Mouse (Mus musculus) forebrain, embryonic 14.5 days (tissue): Measurements from ENCODE around the gene Atp6ap1. TPM values are rescaled to one million over a fixed set of nuclear protein-coding genes. Genes with fewer than 3 reads are reported as not detected.

Experiments
- ATAC-seq: fragments of 200-750 bp; cut with Nextera tagmentation; 2 replicates; pipeline ENCODE4 v1.8.0; 2017; ENCODE audit warnings: mild to moderate bottlenecking, moderate library complexity
- DNase-seq: peaks from one replicate; pipeline ENCODE4 v3.0.0-alpha.2; 2015; ENCODE audit warnings: low spot score
- H3K27ac ChIP-seq: fragments of 300-500 bp; sonication (generic); 2 replicates; pipeline ENCODE4 v1.5.1; 2014; ENCODE audit warnings: low read depth, mild to moderate bottlenecking, control low read depth, low read length, moderate library complexity
- H3K27me3 ChIP-seq: fragments of 300-500 bp; sonication (generic); replicated peaks from 2 replicates; pipeline ENCODE4 v1.6.1; 2014; ENCODE audit warnings: low read length, control low read depth, mixed read lengths; ENCODE audit not compliant: control insufficient read depth, insufficient read depth
- H3K36me3 ChIP-seq: fragments of 300-500 bp; sonication (generic); 2 replicates; pipeline ENCODE4 v1.6.1; 2014; ENCODE audit warnings: low read length, control low read depth; ENCODE audit not compliant: control insufficient read depth, insufficient read depth
- H3K4me1 ChIP-seq: fragments of 300-500 bp; sonication (generic); 2 replicates; pipeline ENCODE4 v1.6.1; 2014; ENCODE audit warnings: antibody characterized with exemption, low read length, control low read depth; ENCODE audit not compliant: control insufficient read depth, insufficient read depth
- H3K4me2 ChIP-seq: fragments of 300-500 bp; sonication (generic); 2 replicates; pipeline ENCODE4 v1.6.1; 2014; ENCODE audit warnings: mild to moderate bottlenecking, control low read depth, low read length
- H3K4me3 ChIP-seq: fragments of 300-500 bp; sonication (generic); 2 replicates; pipeline ENCODE4 v1.5.1; 2014; ENCODE audit warnings: low read depth, low read length, control low read depth
- H3K9ac ChIP-seq: fragments of 300-500 bp; sonication (generic); 2 replicates; pipeline ENCODE4 v1.6.1; 2014; ENCODE audit warnings: mild to moderate bottlenecking, low read length, control low read depth, moderate library complexity
- H3K9me3 ChIP-seq: fragments of 300-500 bp; sonication (generic); replicated peaks from 2 replicates; pipeline ENCODE4 v1.6.1; 2016; ENCODE audit warnings: low read length, control low read depth, mixed read lengths; ENCODE audit not compliant: control insufficient read depth
- WGBS: fragments of 180-500 bp; shearing (Covaris S2); extraction: QIAGEN DNeasy Blood & Tissue Kit; methylation state at CpG from one replicate; pipeline ENCODE4 v1.1.7; 2014; 5-methylcytosine and 5-hydroxymethylcytosine counted together
- polyA plus RNA-seq: library from polyadenylated mRNA; unstranded; fragments of >200 nt; fragmentation: Nextera tagmentation; extraction: Ambion mirVana; gene quantifications from 2 replicates; pipeline ENCODE4 v1.2.1, GENCODE M21; 2014

Atp6ap1 gene
- polyA plus RNA-seq, 1 experiment from 2014 or later = 168 TPM

DNA sequence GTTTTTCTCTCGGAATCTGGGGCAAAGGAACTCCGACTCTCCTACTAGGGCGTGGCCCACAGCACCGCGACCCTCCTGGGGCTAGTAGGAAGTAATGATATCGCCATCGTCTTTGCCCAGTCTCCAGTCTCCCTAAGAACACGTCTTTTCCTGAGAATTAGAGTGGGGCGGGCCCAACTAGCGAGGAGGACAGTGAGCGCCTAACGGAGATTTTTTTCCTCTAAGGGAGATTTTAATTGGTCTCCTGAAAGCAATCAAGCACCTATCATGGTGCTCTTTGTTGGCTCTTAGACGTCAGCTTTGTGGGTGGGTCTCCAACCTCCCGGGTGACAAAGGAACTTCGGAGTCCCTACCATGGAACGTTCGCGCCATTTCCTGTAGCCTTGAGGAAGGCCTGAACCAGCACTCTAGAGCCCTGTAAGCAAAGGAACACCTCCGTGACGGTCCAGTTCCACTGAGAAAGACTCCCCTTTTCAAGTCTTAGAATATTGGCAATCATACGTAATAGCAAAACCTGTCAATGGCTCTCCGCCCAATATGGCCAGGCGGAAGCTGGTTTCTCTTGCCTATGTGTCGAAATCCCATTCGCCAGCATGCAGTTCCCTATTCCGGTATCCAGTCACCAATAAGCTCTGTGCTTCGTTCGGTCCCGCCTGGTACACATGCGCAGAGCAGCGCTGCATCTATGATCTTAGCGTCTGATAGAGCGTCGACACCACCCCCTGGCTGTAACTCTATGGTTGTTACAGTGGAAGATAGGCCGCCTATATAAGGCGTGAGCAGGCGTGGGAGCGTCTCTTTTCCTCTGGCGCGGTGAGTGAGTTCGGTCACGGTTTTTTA lies 26.6 kb upstream of the Atp6ap1 start, which contains the start of gene Rpl10:
Rpl10 (plus strand) TSS at position 751 of the 840 bp plus-strand sequence.
- Histone ChIP-seq H3K4me3 (peak within 1 kb of the TSS; percentile 50), H3K9me3 (no peaks in the 10 kb centered on the region), H3K27ac (peak within 1 kb of the TSS; percentile 94), H3K36me3 (peaks cover 8% of the 10 kb centered on the region; the same call in 1 of the 2 replicates), H3K27me3 (no peaks in the 10 kb centered on the region), H3K9ac (peak within 1 kb of the TSS; percentile 74), H3K4me2 (peak within 1 kb of the TSS; percentile 63), H3K4me1 (no peaks in the 10 kb centered on the region)
- peak; percentile 96 for ATAC-seq
- DNase-seq = peak; percentile 98
- 33% methylated on average over 42 of the region's 42 CpGs for WGBS

DNA sequence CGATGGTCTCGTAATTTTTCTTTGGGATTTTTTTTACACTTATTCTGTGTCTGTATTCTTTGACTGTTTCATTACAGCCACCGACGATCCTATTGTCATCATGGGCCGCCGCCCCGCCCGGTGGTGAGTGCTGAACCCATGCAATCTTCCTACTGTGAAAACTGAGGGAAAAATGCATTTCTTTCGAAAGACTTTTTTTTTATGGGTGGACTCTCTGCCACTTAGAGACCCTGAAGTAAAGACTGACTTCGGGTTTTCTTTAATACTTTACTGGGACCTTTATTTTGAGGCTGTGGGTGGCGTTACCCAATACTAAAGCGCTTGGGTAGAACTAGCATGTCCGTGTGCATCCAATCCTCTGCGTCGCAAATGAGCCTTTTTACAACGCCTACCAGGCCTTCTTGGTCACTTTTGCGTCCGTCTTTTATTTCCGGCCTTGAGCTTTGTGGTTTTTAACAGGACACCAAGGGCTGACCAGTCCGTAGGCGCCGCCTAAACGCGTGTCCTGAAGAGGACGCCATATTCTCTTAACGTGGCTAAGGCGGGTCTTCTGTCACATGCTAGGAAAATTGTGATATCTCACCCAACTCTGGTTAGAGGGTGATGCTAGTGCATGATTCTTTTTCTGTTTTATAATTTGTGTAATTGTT lies 25.9 kb upstream of the Atp6ap1 start:
- Histone ChIP-seq H3K4me3 (peak overlapping the region; percentile 50), H3K4me2 (peak overlapping the region; percentile 63), H3K9me3 (no peaks in the 10 kb centered on the region), H3K36me3 (peaks cover 8% of the 10 kb centered on the region; the same call in 1 of the 2 replicates), H3K27me3 (no peaks in the 10 kb centered on the region), H3K9ac (peak overlapping the region; percentile 74), H3K27ac (no peak overlapping the region), H3K4me1 (no peaks in the 10 kb centered on the region)
- whole genome bisulfite sequencing = 37% methylated on average over 27 of the region's 27 CpGs
- ATAC-seq (0 out of 2 replicates have a peak, but pooled peaks have one; percentile 1), DNase-seq (peak; percentile 21)

DNA sequence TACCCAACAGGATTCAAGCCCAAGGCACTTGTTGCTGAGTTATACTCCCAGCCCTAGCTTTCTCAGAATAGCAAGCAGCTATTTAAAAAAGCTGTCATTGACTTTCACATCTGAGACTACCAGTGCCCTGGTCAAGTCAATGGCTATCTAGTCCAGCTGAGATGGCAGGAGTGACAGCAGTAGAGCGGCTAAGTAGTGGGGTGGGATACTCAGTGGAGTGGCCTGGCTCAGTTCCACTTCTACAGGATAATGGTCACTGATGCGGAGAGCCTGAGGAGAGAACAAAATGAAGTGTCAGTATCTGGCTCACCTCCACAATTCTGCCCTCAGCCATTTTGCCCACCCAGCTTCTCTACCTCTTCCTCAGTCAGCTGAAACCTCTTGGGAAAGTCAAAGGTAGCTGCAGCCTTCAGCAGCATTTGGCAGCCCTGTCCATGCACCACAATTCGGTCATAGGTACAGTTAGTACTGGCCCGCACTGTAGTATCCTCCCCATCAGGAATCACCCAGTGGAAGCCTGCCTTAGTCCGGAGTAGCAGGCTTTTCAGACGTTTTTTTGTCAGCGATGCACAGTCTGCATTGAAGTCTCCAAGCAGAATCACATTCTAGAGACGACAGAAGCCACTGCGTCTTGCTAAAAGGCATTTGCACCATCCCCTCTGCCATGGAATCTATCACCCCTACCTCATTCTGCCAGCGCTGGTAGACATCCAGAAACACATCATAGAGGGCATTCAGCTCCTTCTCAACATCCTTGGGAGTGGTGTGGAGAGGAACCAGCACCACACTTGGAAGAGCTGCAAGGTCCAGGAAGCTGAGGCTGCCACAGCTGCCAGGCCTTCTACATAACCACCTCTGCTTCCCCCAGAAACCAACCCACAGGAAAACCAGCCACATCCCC lies 23.2 kb upstream of the Atp6ap1 start:
- peaks cover 8% of the 10 kb centered on the region; the same call in 1 of the 2 replicates for H3K36me3 ChIP-seq
- ATAC-seq (no peak), DNase-seq (no peak)
- H3K9me3 ChIP-seq = no peaks in the 10 kb centered on the region
- no peak overlapping the region for H3K4me2 ChIP-seq
- H3K4me3 ChIP-seq = no peak overlapping the region
- H3K27ac ChIP-seq = no peak overlapping the region
- no peak overlapping the region for H3K9ac ChIP-seq
- H3K27me3 ChIP-seq = no peaks in the 10 kb centered on the region
- WGBS = 36% methylated on average over 10 of the region's 10 CpGs
- no peaks in the 10 kb centered on the region for H3K4me1 ChIP-seq

DNA sequence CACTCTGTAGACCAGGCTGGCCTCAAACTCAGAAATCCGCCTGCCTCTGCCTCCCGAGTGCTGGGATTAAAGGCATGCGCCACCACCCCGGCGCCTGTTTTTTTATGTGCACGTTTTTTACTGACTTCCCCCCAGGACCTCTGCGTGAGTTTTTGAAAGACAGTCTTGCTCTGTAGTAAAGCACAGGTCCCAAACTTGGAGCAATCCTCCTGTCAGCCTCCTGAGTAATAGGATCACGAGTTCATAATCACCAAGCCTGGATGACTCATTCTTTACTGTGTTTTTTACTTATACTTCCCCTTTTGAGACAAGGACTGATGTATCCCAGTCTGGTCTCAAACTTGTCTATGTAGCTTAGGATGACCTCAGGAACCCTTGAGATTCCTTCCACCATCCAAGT lies 19.0 kb upstream of the Atp6ap1 start:
- WGBS = 73% methylated on average over 8 of the region's 8 CpGs
- Histone ChIP-seq H3K4me3 (no peak overlapping the region), H3K4me2 (no peak overlapping the region), H3K9me3 (no peaks in the 10 kb centered on the region), H3K36me3 (peaks cover 5% of the 10 kb centered on the region; the same call in 1 of the 2 replicates), H3K9ac (no peak overlapping the region), H3K4me1 (no peaks in the 10 kb centered on the region), H3K27ac (no peak overlapping the region), H3K27me3 (no peaks in the 10 kb centered on the region)
- ATAC-seq = no peak
- no peak for DNase-seq

DNA sequence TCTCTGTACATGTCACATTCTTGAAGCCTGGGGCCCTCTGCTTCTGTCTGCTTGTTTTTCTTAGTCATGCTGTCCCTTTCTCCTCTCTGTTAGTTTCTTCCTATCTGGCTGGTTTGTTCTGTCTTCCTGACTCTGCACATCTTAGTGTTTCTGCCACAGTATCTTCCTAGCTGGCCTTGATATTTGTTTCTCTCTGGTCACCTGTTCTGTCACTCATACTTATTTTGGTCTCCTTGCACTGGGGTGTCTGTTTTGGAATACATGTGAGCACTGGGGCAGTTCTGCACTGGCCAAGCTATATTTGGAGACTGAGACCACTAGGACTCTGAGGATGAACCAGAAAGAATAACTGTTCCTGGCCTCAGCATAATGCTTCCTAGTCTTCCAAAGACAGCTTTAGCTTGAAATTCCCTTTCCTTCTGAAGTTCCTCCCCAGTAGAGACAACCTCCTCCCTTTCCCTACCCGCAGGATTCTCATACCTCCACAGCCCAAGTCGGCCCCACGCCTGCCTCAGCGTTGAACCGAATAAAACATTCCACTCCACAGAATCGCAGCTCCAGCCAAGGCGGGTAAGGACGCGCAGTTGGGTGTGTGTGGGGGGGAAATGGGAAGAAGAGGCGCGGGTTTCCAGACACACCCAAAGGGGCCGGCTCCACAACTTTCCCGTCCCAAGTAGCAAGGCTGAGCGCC lies 15.7 kb upstream of the Atp6ap1 start:
- no peak for DNase-seq
- H3K36me3 ChIP-seq = no peaks in the 10 kb centered on the region
- H3K4me3 ChIP-seq = peak overlapping the region; percentile 49
- peaks cover 4% of the 10 kb centered on the region; the same call in 1 of the 2 replicates for H3K4me1 ChIP-seq
- no peaks in the 10 kb centered on the region for H3K27me3 ChIP-seq
- WGBS = 21% methylated on average over 14 of the region's 14 CpGs
- no peaks in the 10 kb centered on the region for H3K9me3 ChIP-seq
- peak overlapping the region; percentile 70 for H3K4me2 ChIP-seq
- peak overlapping the region; percentile 75 for H3K9ac ChIP-seq
- H3K27ac ChIP-seq = no peak overlapping the region
- no peak for ATAC-seq

DNA sequence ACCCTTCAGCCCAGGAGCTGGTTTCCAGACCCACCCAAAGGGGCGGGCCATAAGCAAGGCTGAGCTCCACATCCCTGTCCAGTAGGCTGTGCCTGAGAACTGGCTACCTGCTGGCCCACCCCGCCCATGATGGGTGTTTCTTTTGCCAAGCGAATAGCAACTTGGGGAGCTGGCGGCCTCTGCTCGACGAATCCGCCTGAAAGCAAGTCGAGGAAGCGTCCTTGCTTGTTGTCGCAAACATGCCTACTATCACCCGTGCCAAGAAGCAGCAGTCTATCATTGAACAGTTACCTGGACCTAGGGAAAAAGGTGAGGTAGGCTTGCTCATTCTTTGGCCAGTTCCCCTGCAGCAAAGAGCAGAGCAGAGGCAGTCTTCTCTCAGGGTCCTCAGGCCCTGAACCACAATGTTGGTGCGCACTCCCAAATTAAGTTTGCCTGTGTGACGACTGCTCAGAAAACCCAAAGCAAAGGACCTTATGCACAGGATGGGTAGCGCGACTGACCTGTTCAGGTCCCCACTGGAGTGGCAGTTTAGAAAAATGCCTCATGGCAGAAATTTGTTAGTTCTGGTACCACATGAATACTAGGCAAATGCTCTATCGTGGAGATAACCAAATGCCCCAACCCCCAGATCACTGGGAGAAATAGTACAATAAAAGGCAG lies 15.0 kb upstream of the Atp6ap1 start, which contains the start of the genes Taz and Dnase1l1:
Taz (plus strand) TSS at position 181 of the 663 bp plus-strand sequence.
Dnase1l1 (minus strand) TSS at position 606 of the 663 bp plus-strand sequence.
- WGBS = 35% methylated on average over 16 of the region's 16 CpGs
- H3K9ac ChIP-seq = peak within 1 kb of the TSS; percentile 75
- peak within 1 kb of the TSS; percentile 83 for H3K27ac ChIP-seq
- peaks cover 4% of the 10 kb centered on the region; the same call in 1 of the 2 replicates for H3K4me1 ChIP-seq
- H3K9me3 ChIP-seq = no peaks in the 10 kb centered on the region
- peak; percentile 50 for DNase-seq
- peak within 1 kb of the TSS; percentile 70 for H3K4me2 ChIP-seq
- peak within 1 kb of the TSS; percentile 49 for H3K4me3 ChIP-seq
- no peaks in the 10 kb centered on the region for H3K27me3 ChIP-seq
- H3K36me3 ChIP-seq = no peaks in the 10 kb centered on the region
- ATAC-seq = peak; percentile 53

DNA sequence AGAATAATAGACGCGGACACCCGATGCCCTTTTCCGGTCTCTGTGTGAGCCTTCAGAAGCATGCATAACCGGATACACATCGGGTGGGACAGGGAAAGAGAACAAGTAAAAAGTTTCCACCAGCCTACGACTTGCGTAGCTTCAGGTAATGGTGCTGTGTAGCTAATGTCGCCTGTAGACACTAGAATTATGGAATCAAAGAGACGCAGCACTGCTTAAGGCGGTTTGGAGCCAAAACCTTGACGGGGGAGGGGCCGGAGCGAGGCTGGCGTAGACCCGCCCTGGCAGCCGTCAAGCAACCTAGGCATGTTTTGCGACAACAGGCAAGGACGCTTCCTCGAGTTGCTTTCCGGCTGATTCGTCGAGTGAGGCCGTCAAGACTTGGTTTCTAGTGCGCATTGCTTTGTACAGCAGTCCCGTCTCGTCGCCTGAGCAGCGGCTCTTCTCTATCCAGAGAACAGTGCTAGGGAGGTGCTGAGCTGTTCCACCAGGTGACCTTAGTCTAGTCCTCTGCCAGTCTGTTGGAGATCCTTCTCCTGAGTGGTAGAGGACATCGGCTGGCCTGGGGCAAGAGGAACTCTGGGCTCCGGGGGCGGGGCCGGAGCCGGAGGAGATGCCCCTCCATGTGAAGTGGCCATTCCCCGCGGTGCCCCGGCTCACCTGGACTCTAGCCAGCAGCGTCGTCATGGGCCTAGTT lies 14.4 kb upstream of the Atp6ap1 start:
- Histone ChIP-seq H3K4me2 (peak overlapping the region; percentile 70), H3K9me3 (no peaks in the 10 kb centered on the region), H3K4me1 (peaks cover 4% of the 10 kb centered on the region; the same call in 1 of the 2 replicates), H3K27me3 (no peaks in the 10 kb centered on the region), H3K27ac (peak overlapping the region; percentile 83), H3K36me3 (no peaks in the 10 kb centered on the region), H3K4me3 (peak overlapping the region; percentile 49), H3K9ac (peak overlapping the region; percentile 75)
- peak; percentile 89 for ATAC-seq
- peak; percentile 95 for DNase-seq
- 31% methylated on average over 39 of the region's 39 CpGs for WGBS
